Mouse (Mus musculus) ES-Bruce4 (cell line): ENCODE data around the gene Atp1a4.

Source experiments
- CTCF ChIP-seq: IDR thresholded peaks from one replicate; pipeline ENCODE4 v1.8.1; 2011; ENCODE audit warnings: low read depth, low read length
- POLR2A ChIP-seq: IDR thresholded peaks from one replicate; pipeline ENCODE4 v1.8.1; 2011; ENCODE audit warnings: low read length; ENCODE audit not compliant: insufficient read depth

GRCm38 (mm10) chr1:172286740-172287139 lies 28.5 kb upstream of the Atp1a4 start:
- no peak for TF ChIP-seq CTCF
- TF ChIP-seq POLR2A, result no peak
